Mouse (Mus musculus) forebrain, embryonic 12.5 days (tissue): ENCODE results near the gene Tspear. TPM values are rescaled to one million over a fixed set of nuclear protein-coding genes. Genes with fewer than 3 reads are reported as not detected.
"Not testable (repeated sequence)": the region's sequence is repeated elsewhere in the genome, so short reads cannot be mapped to it uniquely, and the experiment has no call there.

Experiments used
- ATAC-seq: fragments of 200-750 bp; cut with Nextera tagmentation; 2 replicates; pipeline ENCODE4 v1.8.0; 2017; ENCODE audit warnings: moderate TSS enrichment; ENCODE audit not compliant: low FRiP score
- H3K27ac ChIP-seq: fragments of 300-500 bp; sonication (generic); 2 replicates; pipeline ENCODE4 v1.5.1; 2016; ENCODE audit warnings: mild to moderate bottlenecking
- H3K27me3 ChIP-seq: fragments of 300-500 bp; sonication (generic); 2 replicates; pipeline ENCODE4 v1.6.1; 2016; ENCODE audit warnings: mild to moderate bottlenecking
- H3K36me3 ChIP-seq: fragments of 300-500 bp; sonication (generic); replicated peaks from 2 replicates; pipeline ENCODE4 v1.6.1; 2016; ENCODE audit warnings: mild to moderate bottlenecking
- H3K4me1 ChIP-seq: fragments of 300-500 bp; sonication (generic); 2 replicates; pipeline ENCODE4 v1.6.1; 2016
- H3K4me2 ChIP-seq: fragments of 300-500 bp; sonication (generic); 2 replicates; pipeline ENCODE4 v1.6.1; 2016; ENCODE audit warnings: mild to moderate bottlenecking, moderate library complexity
- H3K4me3 ChIP-seq: fragments of 300-500 bp; sonication (generic); replicated peaks from 2 replicates; pipeline ENCODE4 v1.5.1; 2016; ENCODE audit warnings: mild to moderate bottlenecking
- H3K9ac ChIP-seq: fragments of 300-500 bp; sonication (generic); 2 replicates; pipeline ENCODE4 v1.6.1; 2016; ENCODE audit warnings: mild to moderate bottlenecking
- H3K9me3 ChIP-seq: fragments of 300-500 bp; sonication (generic); 2 replicates; pipeline ENCODE4 v1.6.1; 2016
- WGBS: fragments of 180-500 bp; shearing (Covaris S2); methylation state at CpG from one replicate; pipeline ENCODE4 v1.1.7; 2016; 5-methylcytosine and 5-hydroxymethylcytosine counted together
- polyA plus RNA-seq: library from polyadenylated mRNA; unstranded; fragments of >200 nt; fragmentation: Nextera tagmentation; extraction: Ambion mirVana; gene quantifications from 2 replicates; pipeline ENCODE4 v1.2.1, GENCODE M21; 2016

Tspear gene
- polyA plus RNA-seq, 1 experiment from 2014 or later, result 0.92 TPM

DNA sequence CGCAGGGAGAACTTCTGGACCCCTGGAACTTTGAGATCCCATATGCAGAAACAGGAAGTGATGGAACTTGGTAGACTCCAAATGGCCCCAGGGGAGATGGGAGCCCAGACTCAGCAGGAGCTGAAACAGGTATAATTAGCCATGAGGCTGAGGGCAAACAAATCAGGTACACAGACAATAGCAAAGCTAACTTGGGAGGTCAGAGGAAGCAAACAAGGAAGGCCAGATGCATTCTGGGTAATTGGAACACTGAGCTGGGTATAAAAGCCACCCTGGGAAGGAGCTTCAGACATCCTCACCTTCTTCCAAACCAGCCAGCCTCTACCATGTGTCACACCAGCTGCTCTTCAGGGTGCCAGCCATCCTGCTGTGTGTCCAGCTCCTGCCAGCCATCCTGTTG is 33.9 kb downstream of the Tspear start, which contains the start of gene Krtap12-1:
Krtap12-1 (plus strand) TSS at position 301 of the 400 bp plus-strand sequence.
- H3K36me3 ChIP-seq, H3K9ac ChIP-seq, H3K27me3 ChIP-seq, H3K27ac ChIP-seq, ATAC-seq, H3K4me3 ChIP-seq, H3K4me1 ChIP-seq, H3K4me2 ChIP-seq, H3K9me3 ChIP-seq: not testable (repeated sequence)
- 88% methylated on average over 1 of the region's 1 CpGs for WGBS

DNA sequence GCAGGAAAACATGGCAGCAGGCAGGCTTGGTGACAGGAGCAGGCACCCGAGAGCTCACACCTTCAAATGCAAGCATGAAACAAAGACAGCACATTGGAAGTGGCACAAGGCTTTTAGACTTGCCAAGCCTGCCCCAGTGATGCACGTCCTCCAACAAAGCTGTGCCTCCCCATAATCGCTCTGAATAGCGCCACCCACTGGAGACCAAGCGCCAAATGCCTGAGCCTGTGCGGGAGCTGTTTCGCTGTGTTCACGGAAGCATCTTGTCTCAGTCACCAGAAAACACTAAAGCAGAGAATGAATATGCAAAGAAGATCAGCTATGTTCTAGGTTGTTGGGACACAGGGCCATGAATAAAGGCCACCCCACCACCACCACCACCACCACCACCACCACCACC is 38.5 kb downstream of the Tspear start:
- ATAC-seq, result no peak
- H3K9me3 ChIP-seq, result 0 out of 2 replicates have a peak, but pooled peaks cover 4% of the 10 kb centered on the region
- no peaks in the 10 kb centered on the region for H3K27me3 ChIP-seq
- no peaks in the 10 kb centered on the region for H3K36me3 ChIP-seq
- no peak overlapping the region for H3K27ac ChIP-seq
- WGBS, result 76% methylated on average over 8 of the region's 8 CpGs
- H3K4me3 ChIP-seq, result no peak overlapping the region
- no peak overlapping the region for H3K9ac ChIP-seq
- H3K4me1 ChIP-seq, result no peaks in the 10 kb centered on the region
- H3K4me2 ChIP-seq, result no peak overlapping the region

DNA sequence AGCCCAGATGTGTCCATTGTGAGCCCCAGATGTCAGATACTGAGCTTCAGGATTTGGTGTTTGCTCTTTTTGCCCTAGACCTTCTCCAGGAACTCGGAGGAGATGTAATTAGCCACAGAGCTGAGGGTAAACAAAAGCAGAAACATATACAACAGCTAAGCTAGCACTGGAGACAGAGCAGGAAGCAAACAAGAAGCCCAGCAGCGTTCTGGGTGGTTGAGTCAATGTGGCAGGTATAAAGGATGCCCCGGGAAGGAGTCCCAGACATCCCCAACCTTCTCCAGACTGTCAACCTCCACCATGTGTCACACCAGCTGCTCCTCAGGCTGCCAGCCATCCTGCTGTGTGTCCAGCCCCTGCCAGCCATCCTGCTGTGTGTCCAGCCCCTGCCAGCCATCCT is 39.8 kb downstream of the Tspear start, which contains the start of gene Gm10100:
Gm10100 (plus strand) TSS at position 301 of the 400 bp plus-strand sequence.
- H3K9ac ChIP-seq, result no peak within 1 kb of the TSS
- H3K4me3 ChIP-seq, result no peak within 1 kb of the TSS
- no peaks in the 10 kb centered on the region for H3K36me3 ChIP-seq
- WGBS, result 32% methylated on average over 3 of the region's 3 CpGs
- H3K4me1 ChIP-seq, result no peaks in the 10 kb centered on the region
- no peak within 1 kb of the TSS for H3K4me2 ChIP-seq
- no peaks in the 10 kb centered on the region for H3K9me3 ChIP-seq
- no peak within 1 kb of the TSS for H3K27ac ChIP-seq
- ATAC-seq, result no peak
- no peaks in the 10 kb centered on the region for H3K27me3 ChIP-seq

DNA sequence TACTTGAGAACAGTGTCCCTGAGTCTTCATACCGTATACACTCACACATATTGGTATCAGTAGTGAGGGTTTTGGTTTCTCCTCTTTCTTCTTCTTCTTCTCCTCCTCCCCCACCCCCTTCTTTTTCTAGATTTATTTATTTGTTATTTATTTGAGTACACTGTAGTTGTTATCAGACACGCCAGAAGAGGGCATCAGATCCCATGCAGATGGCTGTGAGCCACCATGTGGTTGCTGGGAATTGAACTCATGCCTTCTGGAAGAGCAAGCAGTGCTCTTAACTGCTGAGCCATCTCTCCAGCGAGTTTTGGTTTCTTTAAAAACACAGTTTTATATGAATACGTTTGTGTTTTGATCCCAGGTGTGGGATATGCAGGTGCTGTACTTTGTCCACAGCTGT is 41.9 kb downstream of the Tspear start:
- no peaks in the 10 kb centered on the region for H3K27me3 ChIP-seq
- H3K36me3 ChIP-seq, result no peaks in the 10 kb centered on the region
- 63% methylated on average over 4 of the region's 4 CpGs for WGBS
- H3K4me3 ChIP-seq, result no peak overlapping the region
- no peak overlapping the region for H3K4me2 ChIP-seq
- ATAC-seq, result no peak
- H3K9me3 ChIP-seq, result no peaks in the 10 kb centered on the region
- H3K9ac ChIP-seq, result no peak overlapping the region
- no peaks in the 10 kb centered on the region for H3K4me1 ChIP-seq
- H3K27ac ChIP-seq, result no peak overlapping the region

DNA sequence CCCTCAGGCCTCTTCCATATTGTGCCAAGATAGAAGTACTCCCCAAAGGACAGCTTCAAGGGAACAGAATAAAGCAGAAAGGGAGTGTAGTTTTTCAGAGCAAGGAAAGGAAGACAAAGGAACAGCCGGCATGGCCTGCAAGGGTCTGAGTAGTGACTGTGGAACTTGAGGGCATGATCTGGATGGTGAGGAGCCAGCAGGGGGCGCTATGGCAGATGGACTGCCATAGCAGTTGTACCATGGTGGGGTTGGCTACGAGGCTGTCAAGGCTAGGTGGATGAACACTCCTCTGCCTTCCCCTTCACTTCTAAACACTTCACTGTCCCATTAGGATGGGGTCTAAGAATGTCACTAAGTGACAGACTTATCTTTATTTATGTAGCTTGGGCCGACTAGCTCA is 42.9 kb downstream of the Tspear start:
- Histone ChIP-seq H3K36me3 (no peaks in the 10 kb centered on the region), H3K4me1 (no peaks in the 10 kb centered on the region), H3K4me2 (no peak overlapping the region), H3K9ac (no peak overlapping the region), H3K27me3 (no peaks in the 10 kb centered on the region), H3K27ac (no peak overlapping the region), H3K4me3 (no peak overlapping the region), H3K9me3 (no peaks in the 10 kb centered on the region)
- no peak for ATAC-seq
- 59% methylated on average over 4 of the region's 4 CpGs for WGBS

DNA sequence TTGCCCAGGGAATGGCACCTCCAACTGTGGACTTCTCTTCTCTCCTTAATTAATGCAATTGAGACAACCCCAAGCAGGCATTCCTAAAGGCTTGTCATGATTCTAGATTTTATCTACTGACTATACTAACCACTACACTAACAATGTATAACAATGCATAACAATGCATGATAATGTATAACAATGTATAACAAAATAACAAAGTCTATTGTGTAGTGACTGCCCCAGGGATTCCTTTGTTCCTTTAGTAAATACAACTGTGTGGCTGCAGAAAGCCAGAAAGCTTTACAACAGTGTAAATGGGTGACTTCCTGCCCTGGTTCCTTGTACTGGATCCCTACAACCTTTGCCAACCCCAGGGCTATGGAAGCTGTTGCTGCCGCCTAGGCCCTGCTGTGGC is 49.6 kb downstream of the Tspear start:
- Histone ChIP-seq H3K9me3 (no peaks in the 10 kb centered on the region), H3K36me3 (no peaks in the 10 kb centered on the region), H3K27me3 (no peaks in the 10 kb centered on the region), H3K9ac (no peak overlapping the region), H3K4me2 (no peak overlapping the region), H3K27ac (no peak overlapping the region), H3K4me1 (peaks cover 12% of the 10 kb centered on the region), H3K4me3 (no peak overlapping the region)
- no peak for ATAC-seq
- 82% methylated on average over 1 of the region's 1 CpGs for WGBS

DNA sequence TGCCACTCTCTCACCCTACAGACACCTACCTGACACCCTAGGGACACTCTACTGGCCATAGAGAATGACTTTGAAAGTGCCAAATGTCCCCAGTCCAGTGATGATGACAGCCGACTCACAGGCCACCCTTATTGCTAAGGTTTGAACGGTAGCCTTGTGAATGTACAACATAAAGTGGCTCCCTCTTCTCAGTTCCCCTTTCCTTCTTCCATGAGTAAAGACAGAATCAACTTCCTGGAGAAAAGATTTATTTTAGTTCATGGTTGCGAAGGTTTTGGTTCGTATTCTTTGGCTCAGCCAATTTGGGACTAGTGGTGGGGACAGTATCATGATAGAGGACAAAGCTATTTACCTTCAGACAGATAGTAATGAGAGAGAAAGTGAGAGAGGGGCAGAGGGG is 52.6 kb downstream of the Tspear start:
- Histone ChIP-seq H3K27ac (no peak overlapping the region), H3K4me3 (no peak overlapping the region), H3K27me3 (no peaks in the 10 kb centered on the region), H3K4me1 (peaks cover 17% of the 10 kb centered on the region), H3K9me3 (no peaks in the 10 kb centered on the region), H3K9ac (no peak overlapping the region), H3K36me3 (no peaks in the 10 kb centered on the region), H3K4me2 (no peak overlapping the region)
- WGBS, result 93% methylated on average over 4 of the region's 4 CpGs
- no peak for ATAC-seq

DNA sequence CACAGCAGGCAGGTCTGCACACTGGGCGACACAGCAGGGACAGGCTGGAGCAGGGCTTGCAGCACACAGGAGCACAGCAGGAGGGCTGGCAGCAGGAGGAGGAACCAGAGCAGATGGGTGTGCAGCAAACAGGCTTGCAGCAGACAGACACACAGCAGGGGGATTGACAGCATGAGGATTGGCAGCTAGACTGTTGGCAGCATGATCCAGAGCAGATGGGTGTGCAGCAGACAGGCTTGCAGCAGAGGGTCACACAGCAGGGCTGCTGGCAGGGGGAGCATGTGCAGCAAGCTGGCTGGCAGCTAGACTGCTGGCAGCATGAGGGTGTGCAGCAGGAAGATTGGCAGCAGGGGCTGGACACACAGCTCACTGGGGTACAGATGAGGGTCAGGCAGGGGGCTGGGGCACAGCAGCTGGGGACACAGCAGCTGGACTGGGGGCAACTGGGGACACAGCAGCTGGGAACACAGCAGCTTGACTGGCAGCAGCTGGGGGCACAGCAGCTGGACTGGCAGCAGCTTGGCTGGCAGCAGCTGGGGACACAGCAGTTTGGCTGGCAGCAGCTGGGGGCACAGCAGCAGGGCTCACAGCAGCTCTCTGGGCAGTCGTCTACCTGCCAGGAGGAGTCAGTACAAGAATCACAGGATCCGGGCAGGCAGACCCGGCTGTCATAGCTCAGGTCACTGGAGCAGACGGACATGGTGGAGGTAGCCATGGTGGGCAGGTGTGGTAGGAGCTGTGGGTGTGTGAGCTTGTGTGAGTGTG is 55.7 kb downstream of the Tspear start, which contains the start of gene Gm18596:
Gm18596 (minus strand) TSS at position 715 of the 765 bp plus-strand sequence.
- 59% methylated on average over 5 of the region's 5 CpGs for WGBS
- H3K27me3 ChIP-seq, ATAC-seq, H3K9me3 ChIP-seq, H3K9ac ChIP-seq, H3K4me2 ChIP-seq, H3K36me3 ChIP-seq, H3K4me3 ChIP-seq: not testable (repeated sequence)
- peak within 1 kb of the TSS; percentile 43; the same call in 1 of the 2 replicates for H3K27ac ChIP-seq
- H3K4me1 ChIP-seq, result peaks cover 16% of the 10 kb centered on the region

DNA sequence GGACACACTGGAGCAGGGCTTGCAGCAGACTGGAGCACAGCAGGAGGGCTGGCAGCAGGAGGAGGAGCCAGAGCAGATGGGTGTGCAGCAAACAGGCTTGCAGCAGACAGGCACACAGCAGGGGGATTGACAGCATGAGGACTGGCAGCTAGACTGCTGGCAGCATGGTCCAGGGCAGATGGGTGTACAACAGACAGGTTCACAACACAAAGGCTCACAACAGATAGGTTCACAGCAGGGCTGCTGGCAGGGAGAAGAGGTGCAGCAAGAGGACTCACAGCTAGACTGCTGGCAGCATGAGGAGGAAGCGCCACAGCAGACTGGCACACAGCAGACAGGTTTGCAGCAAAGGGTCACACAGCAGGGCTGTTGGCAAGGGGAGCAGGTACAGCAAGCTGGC is 64.3 kb downstream of the Tspear start:
- H3K4me1 ChIP-seq, H3K9ac ChIP-seq, H3K4me2 ChIP-seq, ATAC-seq, H3K36me3 ChIP-seq, H3K9me3 ChIP-seq, H3K4me3 ChIP-seq, H3K27me3 ChIP-seq, H3K27ac ChIP-seq: not testable (repeated sequence)
- WGBS, result 83% methylated on average over 1 of the region's 1 CpGs

DNA sequence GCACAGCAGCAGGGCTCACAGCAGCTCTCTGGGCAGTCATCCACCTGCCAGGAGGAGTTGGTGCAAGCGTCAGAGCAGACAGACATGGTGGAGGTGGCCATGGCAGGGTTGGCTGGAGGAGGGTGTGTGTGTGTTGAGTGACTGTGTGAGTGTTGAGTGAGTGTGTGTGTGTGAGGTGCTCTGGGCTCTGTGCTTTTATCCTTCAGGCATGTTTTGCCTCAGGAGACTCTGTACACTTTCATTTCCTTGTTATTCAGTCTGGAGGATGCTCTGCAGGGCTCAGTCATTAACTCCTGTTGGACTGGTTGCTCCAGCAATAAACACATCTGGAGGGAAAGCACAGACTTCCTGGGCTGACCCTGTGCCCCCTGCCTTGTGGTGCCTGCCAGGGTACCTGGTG is 64.9 kb downstream of the Tspear start, which contains the start of gene Gm9736:
Gm9736 (minus strand) TSS at position 101 of the 400 bp plus-strand sequence.
- not testable (repeated sequence) for H3K4me1 ChIP-seq, H3K4me2 ChIP-seq, H3K4me3 ChIP-seq, ATAC-seq, H3K27ac ChIP-seq, H3K36me3 ChIP-seq, H3K27me3 ChIP-seq, H3K9me3 ChIP-seq, H3K9ac ChIP-seq
- 86% methylated on average over 1 of the region's 1 CpGs for WGBS

DNA sequence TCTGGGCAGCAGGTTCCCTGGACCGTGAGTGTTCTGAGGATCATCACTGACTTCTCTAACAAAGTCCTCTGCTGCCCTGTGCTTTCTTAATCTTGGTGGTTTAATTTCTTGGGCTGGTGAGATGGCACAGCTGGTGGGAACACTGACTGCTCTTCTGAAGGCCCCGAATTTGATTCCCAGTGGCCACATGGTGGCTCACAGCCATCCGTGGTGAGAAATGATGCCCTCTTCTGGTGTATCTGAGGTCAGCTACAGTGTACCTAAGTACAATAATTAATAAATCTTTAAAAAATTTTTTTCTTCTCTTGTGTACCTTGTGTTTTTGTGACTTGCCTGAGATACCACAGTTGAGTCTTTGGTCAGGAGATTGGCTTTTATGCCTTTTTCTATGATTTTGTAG is 65.9 kb downstream of the Tspear start:
- not testable (repeated sequence) for H3K27me3 ChIP-seq, H3K9ac ChIP-seq, ATAC-seq, H3K4me1 ChIP-seq, H3K4me3 ChIP-seq, H3K36me3 ChIP-seq, H3K4me2 ChIP-seq, H3K27ac ChIP-seq, H3K9me3 ChIP-seq
- 67% methylated on average over 3 of the region's 3 CpGs for WGBS

DNA sequence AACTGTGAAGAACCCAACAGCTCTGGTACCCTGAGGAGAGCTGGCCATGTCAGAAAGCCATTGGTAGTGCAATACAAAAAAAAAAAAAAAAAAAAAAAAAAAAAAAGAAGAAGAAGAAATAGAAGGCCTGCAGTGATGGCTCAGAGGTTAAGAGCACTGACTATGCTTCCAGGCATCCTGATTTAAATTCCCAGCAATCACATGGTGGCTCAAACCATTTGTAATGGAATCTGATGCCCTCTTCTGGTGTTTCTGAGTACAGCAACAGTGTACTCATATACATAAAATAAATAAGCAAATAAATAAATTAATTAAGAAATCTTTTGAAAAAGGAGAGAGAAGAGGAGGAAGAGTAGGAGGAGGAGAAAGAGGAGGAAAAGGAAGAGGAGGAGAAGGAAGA is 67.1 kb downstream of the Tspear start:
- Histone ChIP-seq H3K9me3 (no peaks in the 10 kb centered on the region), H3K4me2 (no peak overlapping the region), H3K36me3 (no peaks in the 10 kb centered on the region), H3K27ac (no peak overlapping the region), H3K9ac (no peak overlapping the region), H3K4me3 (no peak overlapping the region), H3K27me3 (no peaks in the 10 kb centered on the region), H3K4me1 (no peaks in the 10 kb centered on the region)
- no peak for ATAC-seq

DNA sequence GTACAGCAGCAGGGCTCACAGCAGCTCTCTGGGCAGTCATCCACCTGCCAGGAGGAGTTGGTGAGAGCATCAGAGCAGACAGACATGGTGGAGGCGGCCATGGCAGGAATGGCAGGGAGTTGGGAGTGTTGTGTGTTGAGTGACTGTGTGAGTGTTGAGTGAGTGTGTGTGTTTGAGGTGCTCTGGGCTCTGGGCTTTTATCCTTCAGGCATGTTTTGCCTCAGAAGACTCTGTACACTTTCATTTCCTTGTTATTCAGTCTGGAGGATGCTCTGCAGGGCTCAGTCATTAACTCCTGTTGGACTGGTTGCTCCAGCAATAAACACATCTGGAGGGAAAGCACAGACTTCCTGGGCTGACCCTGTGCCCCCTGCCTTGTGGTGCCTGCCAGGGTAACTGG is 73.2 kb downstream of the Tspear start, which contains the start of gene Gm3233:
Gm3233 (minus strand) TSS at position 101 of the 400 bp plus-strand sequence.
- H3K4me3 ChIP-seq, H3K9me3 ChIP-seq, H3K4me2 ChIP-seq, H3K27me3 ChIP-seq, H3K4me1 ChIP-seq, ATAC-seq, H3K27ac ChIP-seq, H3K36me3 ChIP-seq, H3K9ac ChIP-seq: not testable (repeated sequence)
- no CpG with 5 or more reads among the region's 1 CpGs for WGBS
